Mouse (Mus musculus) ES-Bruce4 (cell line): ENCODE measurements around the gene Siva1. TPM values are rescaled to one million over a fixed set of nuclear protein-coding genes. Genes with fewer than 3 reads are reported as not detected.
A peak's percentile ranks its signal among the peaks of the same experiment; 100 is the strongest.

Source experiments
- H3K27ac ChIP-seq: 2 replicates; pipeline ENCODE4 v1.5.1; 2012; ENCODE audit warnings: low read length, inconsistent platforms; ENCODE audit not compliant: insufficient read depth
- H3K27me3 ChIP-seq: 2 replicates; pipeline ENCODE4 v1.6.1; 2012; ENCODE audit warnings: mild to moderate bottlenecking, low read length, inconsistent platforms; ENCODE audit not compliant: control insufficient read depth, poor library complexity, insufficient read depth, severe bottlenecking
- H3K36me3 ChIP-seq: 2 replicates; pipeline ENCODE4 v1.6.1; 2012; ENCODE audit warnings: inconsistent platforms, mild to moderate bottlenecking, low read length, moderate library complexity; ENCODE audit not compliant: control insufficient read depth, poor library complexity, insufficient read depth, severe bottlenecking
- H3K4me1 ChIP-seq: one replicate; pipeline ENCODE4 v1.8.1; 2011; ENCODE audit warnings: low read length; ENCODE audit not compliant: control insufficient read depth, insufficient read depth
- H3K4me3 ChIP-seq: 2 replicates; pipeline ENCODE4 v1.5.1; 2011; ENCODE audit warnings: low read depth, mild to moderate bottlenecking, low read length
- H3K9ac ChIP-seq: 2 replicates; pipeline ENCODE4 v1.6.1; 2012; ENCODE audit warnings: low read depth, mild to moderate bottlenecking, inconsistent platforms; ENCODE audit not compliant: poor library complexity, severe bottlenecking
- H3K9me3 ChIP-seq: replicated peaks from 2 replicates; pipeline ENCODE4 v1.6.1; 2012; ENCODE audit warnings: mild to moderate bottlenecking, low read length, inconsistent platforms; ENCODE audit not compliant: control insufficient read depth, poor library complexity, insufficient read depth, severe bottlenecking
- CTCF ChIP-seq: IDR thresholded peaks from one replicate; pipeline ENCODE4 v1.8.1; 2011; ENCODE audit warnings: low read depth, low read length
- EP300 ChIP-seq: IDR thresholded peaks from 2 replicates; pipeline ENCODE4 v1.6.1; 2011; ENCODE audit warnings: low read depth, low read length; ENCODE audit not compliant: insufficient read depth
- POLR2A ChIP-seq: IDR thresholded peaks from one replicate; pipeline ENCODE4 v1.8.1; 2011; ENCODE audit warnings: low read length; ENCODE audit not compliant: insufficient read depth
- polyA plus RNA-seq: library from polyadenylated mRNA; stranded (reverse); fragments of >200 nt; gene quantifications from 2 replicates; pipeline ENCODE4 v1.2.4, GENCODE M21; 2011; ENCODE audit warnings: low read depth; ENCODE audit not compliant: missing spikeins, insufficient read depth, insufficient read length

The Siva1 gene
- polyA plus RNA-seq, 1 experiment, result 103 TPM

DNA sequence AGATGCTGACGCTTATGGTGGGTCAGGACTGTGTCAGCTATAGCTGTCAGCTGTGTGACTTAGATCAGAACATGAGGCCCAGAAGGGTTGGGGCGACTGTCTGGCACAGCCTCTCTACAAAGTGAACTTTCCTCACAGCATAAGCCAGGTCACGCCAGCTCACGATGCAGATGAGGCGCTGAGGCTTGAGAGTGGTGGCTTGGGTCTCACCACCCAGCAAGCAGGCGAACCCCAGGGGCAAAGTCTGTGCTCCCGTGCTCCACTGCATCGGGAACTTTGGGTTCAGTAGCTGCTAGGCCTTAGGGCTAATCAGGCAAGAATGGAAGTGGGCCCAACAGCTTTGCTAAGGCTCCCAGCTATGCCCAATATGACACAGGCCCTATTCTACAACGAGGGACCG is 35.4 kb upstream of the Siva1 start:
- Histone ChIP-seq H3K4me3 (no peak overlapping the region), H3K9me3 (no peaks in the 10 kb centered on the region), H3K9ac (no peak overlapping the region), H3K27me3 (no peaks in the 10 kb centered on the region), H3K4me1 (no peaks in the 10 kb centered on the region), H3K36me3 (no peaks in the 10 kb centered on the region), H3K27ac (no peak overlapping the region)
- TF ChIP-seq POLR2A (no peak), CTCF (no peak), EP300 (no peak)

DNA sequence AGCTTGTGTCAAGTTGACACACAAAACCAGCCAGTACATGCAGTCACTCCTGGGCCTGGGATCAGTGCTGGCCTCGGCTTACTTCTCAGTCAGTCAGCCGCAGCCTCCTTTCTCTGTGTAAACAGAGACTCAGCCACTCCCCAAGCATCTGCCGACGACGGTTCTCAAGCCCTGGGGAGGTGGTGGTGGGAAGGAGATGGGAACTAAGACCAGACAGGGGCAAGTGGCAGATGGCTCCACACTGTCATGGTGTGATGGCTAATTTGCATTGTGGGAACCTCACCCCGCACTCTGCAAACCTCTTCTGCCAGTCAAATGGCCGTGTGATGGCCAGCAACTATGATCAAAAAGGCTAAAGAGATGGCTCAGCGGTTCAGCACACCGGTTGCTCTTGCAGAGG is 27.8 kb upstream of the Siva1 start:
- Histone ChIP-seq H3K9me3 (no peaks in the 10 kb centered on the region), H3K9ac (no peak overlapping the region), H3K27ac (no peak overlapping the region), H3K4me3 (no peak overlapping the region), H3K27me3 (no peaks in the 10 kb centered on the region), H3K36me3 (no peaks in the 10 kb centered on the region), H3K4me1 (no peaks in the 10 kb centered on the region)
- TF ChIP-seq POLR2A, result no peak
- no peak for TF ChIP-seq EP300
- TF ChIP-seq CTCF, result no peak

GRCm38 (mm10) chr12:112617184-112617583 is 27.3 kb upstream of the Siva1 start:
- Histone ChIP-seq H3K27me3 (no peaks in the 10 kb centered on the region), H3K27ac (no peak overlapping the region), H3K9me3 (no peaks in the 10 kb centered on the region), H3K4me1 (no peaks in the 10 kb centered on the region), H3K4me3 (no peak overlapping the region), H3K9ac (no peak overlapping the region), H3K36me3 (no peaks in the 10 kb centered on the region)
- TF ChIP-seq CTCF, result no peak
- no peak for TF ChIP-seq EP300
- no peak for TF ChIP-seq POLR2A

DNA sequence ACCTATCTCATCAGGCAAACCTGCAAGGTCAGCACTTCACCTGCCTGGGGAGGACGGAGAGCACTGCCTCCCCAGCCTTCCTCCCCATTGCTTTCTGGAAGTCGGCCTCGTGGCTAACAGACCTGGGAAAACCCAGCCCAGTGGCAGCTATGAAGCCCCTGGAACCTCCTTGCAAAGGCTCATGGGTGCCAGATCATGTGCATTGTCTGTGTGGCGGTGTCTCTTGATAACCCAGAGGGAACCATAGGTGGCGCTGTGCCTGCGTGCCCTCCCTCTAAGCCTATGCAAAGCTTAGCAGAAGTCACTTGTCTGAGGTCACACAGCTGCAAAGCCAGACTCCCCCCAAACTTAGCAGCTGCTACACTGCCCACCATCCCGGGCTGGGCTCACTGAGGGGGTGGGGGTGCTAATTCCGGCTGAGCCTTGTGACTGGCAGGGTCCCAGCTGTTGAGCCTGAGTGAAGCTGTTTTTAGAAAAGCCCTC is 26.5 kb upstream of the Siva1 start:
- TF ChIP-seq CTCF (peak; percentile 90), POLR2A (no peak), EP300 (peak; percentile 49; the same call in 1 of the 2 replicates)
- no peak overlapping the region for H3K9ac ChIP-seq
- no peak overlapping the region for H3K4me3 ChIP-seq
- H3K27me3 ChIP-seq, result no peaks in the 10 kb centered on the region
- H3K9me3 ChIP-seq, result no peaks in the 10 kb centered on the region
- H3K4me1 ChIP-seq, result no peaks in the 10 kb centered on the region
- no peaks in the 10 kb centered on the region for H3K36me3 ChIP-seq
- no peak overlapping the region for H3K27ac ChIP-seq

GRCm38 (mm10) chr12:112618981-112619685 is 25.3 kb upstream of the Siva1 start:
- peak overlapping the region; percentile 46 for H3K9ac ChIP-seq
- H3K9me3 ChIP-seq, result no peaks in the 10 kb centered on the region
- no peaks in the 10 kb centered on the region for H3K36me3 ChIP-seq
- H3K4me3 ChIP-seq, result peak overlapping the region; percentile 80
- no peak overlapping the region for H3K27ac ChIP-seq
- TF ChIP-seq CTCF (no peak), POLR2A (no peak), EP300 (no peak)
- H3K27me3 ChIP-seq, result no peaks in the 10 kb centered on the region
- H3K4me1 ChIP-seq, result no peaks in the 10 kb centered on the region

GRCm38 (mm10) chr12:112619686-112620353 is 24.7 kb upstream of the Siva1 start, which contains the start of gene Adssl1:
Gene Adssl1, plus strand, starts transcription at chr12:112620045.
- peak within 1 kb of the TSS; percentile 80 for H3K4me3 ChIP-seq
- no peaks in the 10 kb centered on the region for H3K36me3 ChIP-seq
- TF ChIP-seq POLR2A, result no peak
- no peak for TF ChIP-seq EP300
- TF ChIP-seq CTCF, result no peak
- no peak within 1 kb of the TSS for H3K27ac ChIP-seq
- H3K4me1 ChIP-seq, result no peaks in the 10 kb centered on the region
- peak within 1 kb of the TSS; percentile 46 for H3K9ac ChIP-seq
- no peaks in the 10 kb centered on the region for H3K27me3 ChIP-seq
- H3K9me3 ChIP-seq, result no peaks in the 10 kb centered on the region
